Mouse (Mus musculus) hindbrain, embryonic 15.5 days (tissue): ENCODE measurements at regions not wholly inside any gene's neighbourhood (a gene's known extent, or its start where the extent isn't known, plus 50 kb on each side); places are given as distances from the start of the nearest gene placed in this dataset.

Experiments used
- ATAC-seq: fragments of 200-750 bp; cut with Nextera tagmentation; 2 replicates; pipeline ENCODE4 v1.8.0; 2017; ENCODE audit warnings: low read depth, moderate number of reproducible peaks, moderate TSS enrichment; ENCODE audit not compliant: low FRiP score
- H3K27ac ChIP-seq: fragments of 300-500 bp; sonication (generic); replicated peaks from 2 replicates; pipeline ENCODE4 v1.5.1; 2015; ENCODE audit warnings: mild to moderate bottlenecking, inconsistent platforms
- H3K27me3 ChIP-seq: fragments of 300-500 bp; sonication (generic); 2 replicates; pipeline ENCODE4 v1.6.1; 2015; ENCODE audit warnings: control low read depth, inconsistent platforms
- H3K36me3 ChIP-seq: fragments of 300-500 bp; sonication (generic); 2 replicates; pipeline ENCODE4 v1.6.1; 2015; ENCODE audit warnings: control low read depth, inconsistent platforms
- H3K4me1 ChIP-seq: fragments of 300-500 bp; sonication (generic); replicated peaks from 2 replicates; pipeline ENCODE4 v1.6.1; 2015; ENCODE audit warnings: control low read depth, inconsistent platforms
- H3K4me2 ChIP-seq: fragments of 300-500 bp; sonication (generic); 2 replicates; pipeline ENCODE4 v1.6.1; 2015; ENCODE audit warnings: moderate library complexity, mild to moderate bottlenecking, inconsistent platforms
- H3K4me3 ChIP-seq: fragments of 300-500 bp; sonication (generic); 2 replicates; pipeline ENCODE4 v1.5.1; 2015; ENCODE audit warnings: mild to moderate bottlenecking, inconsistent platforms
- H3K9ac ChIP-seq: fragments of 300-500 bp; sonication (generic); 2 replicates; pipeline ENCODE4 v1.6.1; 2015; ENCODE audit warnings: inconsistent platforms
- H3K9me3 ChIP-seq: fragments of 300-500 bp; sonication (generic); 2 replicates; pipeline ENCODE4 v1.6.1; 2016; ENCODE audit warnings: control low read depth, inconsistent platforms
- WGBS: fragments of 180-500 bp; shearing (Covaris S2); methylation state at CpG from one replicate; pipeline ENCODE4 v1.1.7; 2015; 5-methylcytosine and 5-hydroxymethylcytosine counted together

GRCm38 (mm10) chr1:82038698-82039097 lies 194.2 kb upstream of the Gm9747 start:
- no peak overlapping the region for H3K4me2 ChIP-seq
- no peaks in the 10 kb centered on the region for H3K4me1 ChIP-seq
- no peak overlapping the region for H3K27ac ChIP-seq
- ATAC-seq: no peak
- no peak overlapping the region for H3K9ac ChIP-seq
- no peaks in the 10 kb centered on the region for H3K27me3 ChIP-seq
- H3K36me3 ChIP-seq: no peaks in the 10 kb centered on the region
- WGBS: 82% methylated on average over 1 of the region's 1 CpGs
- H3K4me3 ChIP-seq: no peak overlapping the region
- H3K9me3 ChIP-seq: no peaks in the 10 kb centered on the region

- ATAC-seq: no peak
- Histone ChIP-seq H3K9ac (no peak overlapping the region), H3K36me3 (no peaks in the 10 kb centered on the region), H3K4me2 (no peak overlapping the region), H3K9me3 (no peaks in the 10 kb centered on the region), H3K4me3 (no peak overlapping the region), H3K27ac (no peak overlapping the region), H3K4me1 (no peaks in the 10 kb centered on the region), H3K27me3 (no peaks in the 10 kb centered on the region)
- WGBS: 75% methylated on average over 3 of the region's 3 CpGs
These were observed 191.4 kb upstream of the Gm9747 start for GRCm38 (mm10) chr1:82041286-82042050.

- no peaks in the 10 kb centered on the region for H3K4me1 ChIP-seq
- H3K9ac ChIP-seq: no peak overlapping the region
- no peak for ATAC-seq
- H3K4me2 ChIP-seq: no peak overlapping the region
- H3K9me3 ChIP-seq: no peaks in the 10 kb centered on the region
- H3K36me3 ChIP-seq: no peaks in the 10 kb centered on the region
- H3K27me3 ChIP-seq: no peaks in the 10 kb centered on the region
- WGBS: 48% methylated on average over 2 of the region's 2 CpGs
- H3K4me3 ChIP-seq: no peak overlapping the region
- no peak overlapping the region for H3K27ac ChIP-seq
These were observed 190.9 kb upstream of the Gm9747 start for GRCm38 (mm10) chr1:82042051-82042432.

- Histone ChIP-seq H3K27me3 (no peaks in the 10 kb centered on the region), H3K9me3 (no peaks in the 10 kb centered on the region), H3K4me1 (no peaks in the 10 kb centered on the region), H3K27ac (no peak overlapping the region), H3K36me3 (no peaks in the 10 kb centered on the region), H3K9ac (no peak overlapping the region), H3K4me2 (no peak overlapping the region), H3K4me3 (no peak overlapping the region)
- WGBS: 50% methylated on average over 3 of the region's 3 CpGs
- ATAC-seq: no peak
These were observed 190.4 kb upstream of the Gm9747 start for GRCm38 (mm10) chr1:82042527-82042926.

- Histone ChIP-seq H3K27ac (no peak overlapping the region), H3K9me3 (no peaks in the 10 kb centered on the region), H3K27me3 (no peaks in the 10 kb centered on the region), H3K36me3 (no peaks in the 10 kb centered on the region), H3K4me2 (no peak overlapping the region), H3K9ac (no peak overlapping the region), H3K4me1 (no peaks in the 10 kb centered on the region), H3K4me3 (no peak overlapping the region)
- no peak for ATAC-seq
- WGBS: 79% methylated on average over 6 of the region's 6 CpGs
These were observed 166.6 kb upstream of the Gm9747 start for GRCm38 (mm10) chr1:82066291-82066690.

- no peak overlapping the region for H3K9ac ChIP-seq
- no peaks in the 10 kb centered on the region for H3K4me1 ChIP-seq
- H3K27me3 ChIP-seq: no peaks in the 10 kb centered on the region
- no peak overlapping the region for H3K4me3 ChIP-seq
- no peaks in the 10 kb centered on the region for H3K36me3 ChIP-seq
- no peak overlapping the region for H3K27ac ChIP-seq
- no peak overlapping the region for H3K4me2 ChIP-seq
- WGBS: 71% methylated on average over 4 of the region's 4 CpGs
- ATAC-seq: no peak
- no peaks in the 10 kb centered on the region for H3K9me3 ChIP-seq
These were observed 164.3 kb upstream of the Gm9747 start for GRCm38 (mm10) chr1:82068571-82068970.

GRCm38 (mm10) chr1:82070181-82071109 lies 162.5 kb upstream of the Gm9747 start:
- H3K9me3 ChIP-seq: no peaks in the 10 kb centered on the region
- H3K27me3 ChIP-seq: no peaks in the 10 kb centered on the region
- H3K4me2 ChIP-seq: no peak overlapping the region
- no peaks in the 10 kb centered on the region for H3K4me1 ChIP-seq
- WGBS: 58% methylated on average over 9 of the region's 9 CpGs
- H3K9ac ChIP-seq: no peak overlapping the region
- H3K36me3 ChIP-seq: no peaks in the 10 kb centered on the region
- no peak for ATAC-seq
- no peak overlapping the region for H3K27ac ChIP-seq
- H3K4me3 ChIP-seq: no peak overlapping the region

GRCm38 (mm10) chr1:82089136-82089839 lies 143.6 kb upstream of the Gm9747 start:
- ATAC-seq: no peak
- Histone ChIP-seq H3K4me1 (no peaks in the 10 kb centered on the region), H3K36me3 (no peaks in the 10 kb centered on the region), H3K9ac (no peak overlapping the region), H3K4me2 (no peak overlapping the region), H3K4me3 (no peak overlapping the region), H3K9me3 (no peaks in the 10 kb centered on the region), H3K27ac (no peak overlapping the region), H3K27me3 (no peaks in the 10 kb centered on the region)
- 36% methylated on average over 6 of the region's 6 CpGs for WGBS

GRCm38 (mm10) chr1:82095101-82095500 lies 137.8 kb upstream of the Gm9747 start:
- ATAC-seq: no peak
- 96% methylated on average over 2 of the region's 2 CpGs for WGBS
- H3K27me3 ChIP-seq: no peaks in the 10 kb centered on the region
- no peaks in the 10 kb centered on the region for H3K9me3 ChIP-seq
- H3K9ac ChIP-seq: no peak overlapping the region
- no peaks in the 10 kb centered on the region for H3K4me1 ChIP-seq
- H3K4me2 ChIP-seq: no peak overlapping the region
- H3K27ac ChIP-seq: no peak overlapping the region
- no peak overlapping the region for H3K4me3 ChIP-seq
- H3K36me3 ChIP-seq: no peaks in the 10 kb centered on the region

GRCm38 (mm10) chr1:82106756-82107155 lies 126.2 kb upstream of the Gm9747 start:
- Histone ChIP-seq H3K4me2 (no peak overlapping the region), H3K9ac (no peak overlapping the region), H3K36me3 (no peaks in the 10 kb centered on the region), H3K9me3 (no peaks in the 10 kb centered on the region), H3K27ac (no peak overlapping the region), H3K27me3 (no peaks in the 10 kb centered on the region), H3K4me1 (no peaks in the 10 kb centered on the region), H3K4me3 (no peak overlapping the region)
- no peak for ATAC-seq
- WGBS: 52% methylated on average over 5 of the region's 5 CpGs

- Histone ChIP-seq H3K9me3 (no peaks in the 10 kb centered on the region), H3K4me3 (no peak overlapping the region), H3K4me1 (no peaks in the 10 kb centered on the region), H3K27ac (no peak overlapping the region), H3K4me2 (no peak overlapping the region), H3K36me3 (no peaks in the 10 kb centered on the region), H3K27me3 (no peaks in the 10 kb centered on the region), H3K9ac (no peak overlapping the region)
- WGBS: 91% methylated on average over 1 of the region's 1 CpGs
- ATAC-seq: no peak
These were observed 122.8 kb upstream of the Gm9747 start for GRCm38 (mm10) chr1:82110071-82110635.

GRCm38 (mm10) chr1:82112401-82112800 lies 120.5 kb upstream of the Gm9747 start:
- H3K9me3 ChIP-seq: no peaks in the 10 kb centered on the region

More at GRCm38 (mm10) chr1:82112401-82112800, 120.5 kb upstream of the Gm9747 start:
- 47% methylated on average over 5 of the region's 5 CpGs for WGBS
- H3K4me3 ChIP-seq: no peak overlapping the region
- H3K27ac ChIP-seq: no peak overlapping the region
- H3K27me3 ChIP-seq: no peaks in the 10 kb centered on the region
- H3K36me3 ChIP-seq: no peaks in the 10 kb centered on the region
- ATAC-seq: no peak
- H3K4me2 ChIP-seq: no peak overlapping the region
- no peaks in the 10 kb centered on the region for H3K4me1 ChIP-seq
- H3K9ac ChIP-seq: no peak overlapping the region
